Comparison of ENCODE assay signal across 12 mouse cellular contexts in genomic region chr1:135462304-135462703, GRCm38 (mm10). TPM values are rescaled to one million over a fixed set of nuclear protein-coding genes. Genes with fewer than 3 reads are reported as not detected.
DNase-seq lines count a peak whose midpoint lies in the region; ATAC-seq and TF ChIP-seq lines count a peak whose summit lies in the region.
"Had no signal": no experiment of that assay in that cellular context is flagged by ENCODE, and none has a peak within 500 bp of the region (broad histone marks: within the 10 kb centered on the region; RNA-seq: fewer than 3 reads in every experiment).

No protein-coding gene starts in this region.

- TF ChIP-seq EP300 in heart, postnatal 0 days (IDR thresholded peaks at IDR 0.05; ENCODE audit: low read depth) = no peak

- DNase-seq in heart, adult 11 months = peak; percentile 95
- no peak for DNase-seq in heart, postnatal 25 days (ENCODE audit: low spot score)
- DNase-seq in adipocyte (ENCODE audit: low spot score) = peak; percentile 25
- no peak for DNase-seq in heart, postnatal 0 days (ENCODE audit: low spot score)
- DNase-seq in kidney, postnatal 36 days = peak; percentile 46 to 62
- no peak for DNase-seq in T-cell, adult 2 months (ENCODE audit: low spot score)
- DNase-seq in thymus, postnatal 4 days = no peak
- DNase-seq in thymus, postnatal 25 days = no peak
- DNase-seq: adrenal gland, adult 8-10 months; liver, embryonic 13.5 days; retina, postnatal 1 day; thymus, postnatal 36 days had no signal

- H3K4me1 ChIP-seq in heart, postnatal 0 days (ENCODE audit: control insufficient read depth, insufficient read depth) = no peaks in the 10 kb centered on the region

- ATAC-seq in heart, postnatal 0 days (ENCODE audit: insufficient read depth, low read depth) = no peak

- H3K4me3 ChIP-seq in heart, postnatal 0 days (ENCODE audit: low read depth, low read length) = no peak overlapping the region
- H3K4me3 ChIP-seq: liver, embryonic 13.5 days had no signal

- H3K9me3 ChIP-seq in heart, postnatal 0 days (replicated peaks; ENCODE audit: control insufficient read depth, low read length) = no peaks in the 10 kb centered on the region
- H3K9me3 ChIP-seq: liver, embryonic 13.5 days had no signal

- intact Hi-C loops in heart, postnatal 25 days (cut with DNase I) = no loop called here

- H3K27me3 ChIP-seq in heart, postnatal 0 days (ENCODE audit: control insufficient read depth, insufficient read depth, low read length) = no peaks in the 10 kb centered on the region
- H3K27me3 ChIP-seq: liver, embryonic 13.5 days had no signal

- H3K36me3 ChIP-seq in heart, postnatal 0 days (replicated peaks; ENCODE audit: control insufficient read depth, insufficient read depth, low read length) = peaks cover 79% of the 10 kb centered on the region

- no peak for TF ChIP-seq CTCF in heart, postnatal 0 days (IDR thresholded peaks at IDR 0.05; ENCODE audit: low read depth)

- H3K27ac ChIP-seq in heart, postnatal 0 days (ENCODE audit: low read depth) = 0 out of 2 replicates have a peak overlapping the region, but pooled peaks have one; percentile 8
- H3K27ac ChIP-seq: liver, embryonic 13.5 days had no signal

- no peak overlapping the region for H3K9ac ChIP-seq in heart, postnatal 0 days (replicated peaks; ENCODE audit: low read depth, low read length)
- H3K9ac ChIP-seq: liver, embryonic 13.5 days had no signal

- no peak overlapping the region for H3K4me2 ChIP-seq in heart, postnatal 0 days (ENCODE audit: low read depth, low read length)
- H3K4me2 ChIP-seq: liver, embryonic 13.5 days had no signal

- WGBS in heart, postnatal 0 days = 31% methylated on average over 4 of the region's 4 CpGs

RNA-seq across cellular contexts. Expression of gene Ipo9, which starts 32.0 kb away (rescaled TPM):
- total RNA-seq in heart, postnatal 25 days (2021) = 10 to 100 TPM; 32.2 to 36.0 TPM
- 41.0 and 67.8 TPM in 2 replicates for total RNA-seq in heart, postnatal 0 days (2014; rRNA removed; ENCODE audit: low replicate concordance)
- polyA plus RNA-seq in heart, postnatal 0 days (2015; fragmentation: Nextera tagmentation; extraction: Ambion mirVana) = 27.7 and 32.3 TPM in 2 replicates

Comparison
In these comparisons a context has a peak if more than half of its experiments do, and no peak if none do; other contexts are left out.
1. DNase-seq: peak in heart, adult 11 months (single experiment), adipocyte (single experiment) and kidney, postnatal 36 days (2 of 2); none in heart, postnatal 25 days (single experiment), heart, postnatal 0 days (single experiment), T-cell, adult 2 months (single experiment), thymus, postnatal 4 days (single experiment) and thymus, postnatal 25 days (single experiment).